Mouse (Mus musculus): ENCODE data around the gene Scaf8.
"Not testable (repeated sequence)": the region's sequence is repeated elsewhere in the genome, so short reads cannot be mapped to it uniquely, and the experiment has no call there.

- TF ChIP-seq HCFC1 (IDR thresholded peaks at IDR 0.05; ENCODE audit: low read depth, low read length); MYC (IDR thresholded peaks at IDR 0.05; ENCODE audit: low read depth, low read length); CTCF (IDR thresholded peaks at IDR 0.05 in 2 of 3, conservative IDR thresholded peaks at IDR 0.05 in 1 of 3; ENCODE audit: control insufficient read depth in 1 of 3, insufficient read depth in 1 of 3, low read depth in 2 of 3, low read length in 3 of 3, poor library complexity in 1 of 3, severe bottlenecking in 1 of 3); EP300 (IDR thresholded peaks at IDR 0.05; ENCODE audit: low read depth in 1 of 2, low read length in 2 of 2); ZC3H11A (IDR thresholded peaks at IDR 0.05; ENCODE audit: low read depth, low read length); ELF1 (IDR thresholded peaks at IDR 0.05; ENCODE audit: low read depth, low read length); MAZ (IDR thresholded peaks at IDR 0.05; ENCODE audit: low read depth, low read length); CHD2 (IDR thresholded peaks at IDR 0.05; ENCODE audit: low read length); NRF1 (IDR thresholded peaks at IDR 0.05; ENCODE audit: insufficient read depth, low read depth, low read length, poor library complexity, severe bottlenecking); USF1 (IDR thresholded peaks at IDR 0.05; ENCODE audit: low read depth, low read length); GATA1 (IDR thresholded peaks at IDR 0.05; ENCODE audit: low read depth, low read length); JUND (IDR thresholded peaks at IDR 0.05; ENCODE audit: low read depth, low read length); POLR2AphosphoS5 (IDR thresholded peaks at IDR 0.05; ENCODE audit: borderline replicate concordance, low read depth, low read length); MAX (IDR thresholded peaks at IDR 0.05; ENCODE audit: low read length): not testable (repeated sequence)
Measured at GRCm38 (mm10) chr17:3077936-3078335, 36.8 kb upstream of the Scaf8 start.
